Mouse (Mus musculus) neural tube, embryonic 10.5 days (tissue): Measurements from ENCODE around the gene Olfr850.

Source experiments
- DNase-seq: peaks from one replicate; pipeline ENCODE4 v3.0.0-alpha.2; 2017; ENCODE audit warnings: low spot score; ENCODE audit errors: extremely low spot score

Olfr850 gene

DNA sequence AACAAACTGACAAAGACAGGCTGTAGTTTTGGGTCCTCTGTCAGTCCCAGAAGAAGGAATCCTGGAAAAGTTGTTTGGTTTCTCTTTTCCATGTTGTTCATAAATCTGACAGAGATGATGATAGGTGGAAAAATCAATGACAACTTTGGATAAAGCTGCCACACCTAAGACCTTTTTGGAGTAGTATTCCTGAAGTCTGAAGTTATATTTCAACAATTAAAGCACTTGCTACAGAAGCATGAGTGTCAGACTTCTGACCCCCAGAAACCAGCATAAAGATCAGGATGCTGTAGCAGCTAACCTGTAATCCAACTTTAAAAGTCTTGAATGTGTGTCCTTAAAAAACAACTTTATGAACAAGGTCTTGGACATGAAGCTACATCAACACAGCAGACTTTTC lies at the start of gene Olfr850:
Gene Olfr850 (minus strand): TSS at position 101 of the 400 bp plus-strand sequence.
- DNase-seq = no peak

DNA sequence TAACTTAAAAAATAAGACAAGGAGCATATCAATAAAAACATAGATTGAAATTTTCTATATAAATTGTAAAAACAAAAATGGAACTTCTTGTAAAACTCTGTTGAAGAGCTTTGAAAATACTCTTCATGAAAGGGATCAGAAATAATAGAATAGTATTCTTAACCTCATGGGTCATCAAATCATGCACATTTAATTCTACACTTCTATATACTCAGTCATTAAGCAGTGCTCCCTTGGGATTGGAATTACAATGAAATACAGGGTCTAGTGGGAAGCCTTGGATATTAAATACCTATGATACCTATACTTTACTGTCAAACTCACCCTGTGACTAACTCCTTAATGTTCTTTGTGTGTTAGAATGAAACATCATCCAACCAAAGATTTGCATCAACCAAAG lies 14.9 kb upstream of the Olfr850 start, which contains the start of gene Olfr851:
Gene Olfr851 (plus strand): TSS at position 301 of the 400 bp plus-strand sequence.
- no peak for DNase-seq

DNA sequence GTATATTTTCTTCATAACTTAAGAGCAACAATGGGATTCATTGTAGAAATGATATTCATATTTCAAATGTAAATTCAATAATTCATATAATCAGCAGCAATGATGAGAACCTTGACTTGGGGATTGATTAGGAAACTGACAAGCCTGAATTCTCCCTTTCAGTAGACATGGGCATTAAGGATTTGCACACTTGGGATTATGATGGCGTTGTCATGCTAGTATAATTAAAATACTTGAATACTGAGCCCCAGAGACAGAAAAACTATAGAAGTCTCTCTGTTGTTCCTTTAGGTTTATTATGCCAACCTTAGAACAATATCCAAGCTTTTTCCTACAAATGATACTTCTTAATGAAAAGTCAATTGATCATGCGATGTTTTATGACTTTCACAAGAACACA lies 38.1 kb downstream of the Olfr850 start, which contains the start of gene Olfr849:
Gene Olfr849 (plus strand): TSS at position 301 of the 400 bp plus-strand sequence.
- DNase-seq = no peak
